Mouse (Mus musculus): ENCODE measurements around the gene Neurl1a.

Neurl1a gene

DNA sequence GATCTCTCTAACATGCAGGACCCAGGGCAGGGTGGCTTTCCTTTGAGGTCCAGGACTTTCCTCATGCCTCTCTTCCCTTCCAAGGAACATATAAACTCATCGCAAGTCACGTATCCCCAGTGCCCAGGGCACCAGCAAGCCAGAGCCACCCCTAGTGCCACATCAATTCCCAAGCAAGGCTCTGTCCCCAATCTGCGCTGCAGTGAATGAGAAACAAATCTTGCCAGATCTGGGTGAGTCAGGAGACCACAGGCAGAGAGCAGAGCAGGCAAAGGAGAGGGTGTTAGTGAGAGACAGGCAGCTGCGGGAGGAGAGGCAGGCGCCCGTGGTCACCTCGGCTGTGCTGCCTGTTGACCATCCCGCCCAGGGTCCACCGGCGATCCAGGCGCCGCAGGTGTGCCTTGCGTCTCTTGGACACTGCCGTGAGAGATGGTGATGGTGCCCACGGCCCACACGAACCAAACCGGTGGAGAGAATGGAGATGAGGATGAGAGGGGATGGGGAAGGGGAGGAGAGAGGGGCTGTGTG lies 104.1 kb downstream of the Neurl1a start:
- in situ Hi-C loops (cut with MboI, MseI) = no loop called here

GRCm38 (mm10) chr19:47285581-47285980 lies 107.0 kb downstream of the Neurl1a start:
- in situ Hi-C loops (cut with MboI, MseI) = no loop called here

DNA sequence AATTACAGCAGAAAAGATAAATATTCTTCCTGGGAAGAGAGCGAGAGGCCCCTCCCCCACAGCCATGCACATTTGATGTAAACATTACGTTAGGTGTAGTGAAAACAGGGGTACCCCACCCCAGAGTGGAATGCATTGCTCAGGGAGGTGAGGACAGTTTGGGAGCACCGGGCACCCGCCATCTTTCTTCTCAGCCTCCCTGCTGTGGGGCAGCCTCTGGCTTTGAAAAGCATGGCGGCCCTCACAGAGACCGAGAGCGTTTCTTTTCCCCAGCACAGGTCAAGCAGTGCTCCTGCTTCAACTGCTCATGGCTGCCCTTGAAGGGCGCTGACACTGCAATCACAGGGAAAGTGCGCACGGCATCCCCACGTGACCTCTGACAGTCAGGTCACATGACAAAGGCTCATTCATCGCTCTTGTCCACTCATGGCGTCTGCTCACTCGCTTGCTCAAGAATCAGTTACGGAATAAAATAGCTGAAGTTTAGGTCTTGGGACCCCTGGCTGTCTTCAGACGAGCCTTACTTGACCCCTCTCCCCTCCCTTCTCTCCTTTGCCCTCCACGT lies 108.3 kb downstream of the Neurl1a start:
- in situ Hi-C loops (cut with MboI, MseI) = no loop called here

- in situ Hi-C loops (cut with MboI, MseI) = no loop called here
Measured at GRCm38 (mm10) chr19:47291307-47292080, 112.9 kb downstream of the Neurl1a start.

- in situ Hi-C loops (cut with MboI, MseI) = no loop called here
Measured at GRCm38 (mm10) chr19:47292451-47292951, 113.9 kb downstream of the Neurl1a start.

DNA sequence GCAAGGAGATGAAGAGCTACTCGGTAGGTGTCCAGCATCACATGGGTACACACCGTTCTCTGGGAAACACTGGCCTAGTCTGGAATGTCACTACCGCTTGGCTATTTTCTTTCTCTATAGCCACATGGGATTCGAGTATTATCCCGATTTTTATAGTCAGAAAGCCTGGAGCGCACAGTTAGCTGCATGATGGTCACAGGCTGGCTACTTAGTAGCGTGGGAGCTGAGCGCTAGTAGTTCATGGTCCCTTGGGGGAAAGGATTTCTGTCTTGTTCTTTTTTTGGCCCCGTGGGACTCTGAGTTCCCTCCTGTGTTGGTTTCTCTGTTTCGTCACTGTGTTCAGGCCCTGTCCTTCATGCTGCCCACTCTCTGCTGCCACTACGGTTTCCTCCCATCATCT lies 119.5 kb downstream of the Neurl1a start:
- in situ Hi-C loops (cut with MboI, MseI) = no loop called here

DNA sequence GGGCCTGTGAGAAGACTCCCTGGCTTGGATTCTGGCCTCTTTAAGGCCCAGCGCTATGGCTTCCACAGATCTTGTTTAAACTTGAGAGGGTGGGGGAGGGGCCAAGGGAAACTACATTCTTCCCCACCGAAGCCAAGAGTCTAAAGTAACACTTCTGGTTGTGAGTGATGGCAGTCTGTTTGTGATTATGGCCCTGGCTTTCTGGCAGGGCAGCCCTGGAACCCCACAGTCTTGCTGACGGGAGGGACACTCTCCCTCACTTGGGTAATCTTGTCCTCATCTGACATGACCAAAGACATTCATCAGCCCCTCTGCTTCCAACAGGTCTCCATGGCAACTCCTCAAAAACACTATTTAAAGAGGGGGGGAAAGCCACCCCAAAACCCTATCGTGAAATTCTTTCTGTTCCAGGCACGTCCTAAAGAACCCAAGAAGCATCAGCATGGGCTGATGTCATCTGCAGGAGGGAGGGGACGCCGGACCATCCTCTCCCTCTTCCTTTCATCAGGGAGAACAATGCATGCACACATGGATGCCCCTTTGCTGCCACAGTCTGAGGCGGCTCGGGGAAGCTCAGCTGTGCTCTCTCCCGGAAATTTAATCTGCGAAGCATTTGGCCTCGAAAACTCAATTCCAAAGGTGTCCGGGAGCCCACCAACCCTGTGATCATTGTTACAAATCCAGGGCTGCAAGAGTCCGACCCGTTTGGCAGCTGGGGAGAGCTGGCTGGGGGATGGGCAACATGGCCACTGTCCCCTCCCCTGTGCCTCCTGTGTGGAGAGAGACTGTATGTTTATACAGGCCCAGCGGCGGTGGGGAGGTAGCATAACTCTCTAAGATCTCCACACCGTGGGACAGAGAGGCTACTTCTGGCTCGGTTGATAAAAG lies 122.9 kb downstream of the Neurl1a start:
- in situ Hi-C loops (cut with MboI, MseI) = no loop called here

- in situ Hi-C loops (cut with MboI, MseI) = no loop called here
Measured at GRCm38 (mm10) chr19:47302191-47302852, 123.7 kb downstream of the Neurl1a start.

DNA sequence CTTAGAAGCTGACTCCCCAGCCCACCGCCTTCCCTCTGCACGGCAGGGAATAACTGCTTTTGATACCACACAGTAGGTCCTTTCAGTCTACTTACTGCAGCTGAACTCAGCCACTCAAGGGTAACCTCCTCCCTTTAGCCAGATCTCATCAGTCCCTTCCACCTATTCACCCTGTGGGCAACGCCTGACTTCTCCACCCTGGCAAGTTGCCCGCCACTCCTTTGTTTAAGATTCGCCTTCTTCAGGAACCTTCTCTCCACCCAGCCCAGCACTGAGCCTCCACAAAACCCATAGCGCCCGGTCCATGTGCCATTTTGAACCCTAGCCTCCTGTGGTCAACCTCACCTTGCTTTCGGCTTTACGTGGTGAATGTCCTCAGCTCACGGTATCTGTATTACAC lies 124.5 kb downstream of the Neurl1a start:
- in situ Hi-C loops (cut with MboI, MseI) = no loop called here

- in situ Hi-C loops (cut with MboI, MseI) = no loop called here
Measured at GRCm38 (mm10) chr19:47304170-47304745, 125.6 kb downstream of the Neurl1a start.

- in situ Hi-C loops (cut with MboI, MseI) = no loop called here
Measured at GRCm38 (mm10) chr19:47305401-47305800, 126.8 kb downstream of the Neurl1a start.

DNA sequence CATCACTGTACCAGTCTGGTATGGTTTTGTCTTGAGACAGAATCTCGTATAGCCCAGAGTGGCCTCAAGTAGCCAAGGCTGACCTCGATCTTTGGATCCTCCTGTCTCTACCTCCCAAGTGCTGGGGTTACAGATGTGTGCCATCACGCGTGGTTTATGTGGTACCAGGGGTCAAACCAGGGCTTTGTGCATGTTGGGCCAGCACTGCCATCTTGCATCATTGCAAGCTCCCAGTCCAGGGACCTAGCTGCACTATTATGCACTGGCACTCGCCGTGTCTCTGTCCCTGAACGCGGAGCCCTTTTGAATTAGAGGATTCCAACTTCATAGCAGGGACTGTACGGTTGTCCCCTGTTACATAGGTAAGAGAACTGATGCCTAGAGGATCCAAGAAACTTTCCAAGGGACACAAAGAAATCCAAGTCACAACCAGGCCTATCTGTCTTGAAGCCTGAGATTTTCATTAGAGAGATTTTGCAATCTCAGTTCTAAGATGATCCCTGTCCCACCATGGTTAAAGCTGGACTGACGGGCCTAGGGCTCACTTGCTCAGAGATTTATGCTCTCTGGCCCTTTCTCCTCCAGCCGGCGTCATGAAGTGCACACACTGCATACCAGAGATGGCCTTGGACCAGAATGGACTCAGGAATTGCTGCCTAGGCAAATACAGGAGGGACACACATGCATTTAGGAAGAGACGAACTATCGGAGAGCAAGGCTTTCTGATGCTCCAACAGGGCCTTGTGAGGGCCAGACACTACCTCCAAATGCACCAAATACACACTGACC lies 127.7 kb downstream of the Neurl1a start:
- in situ Hi-C loops (cut with MboI, MseI) = no loop called here

GRCm38 (mm10) chr19:47306917-47307315 lies 128.3 kb downstream of the Neurl1a start:
- in situ Hi-C loops (cut with MboI, MseI) = no loop called here

All from T-helper 2 cell (primary cell).